Mouse (Mus musculus): ENCODE measurements around the gene Zpbp2.

GRCm38 (mm10) chr11:98510125-98510524, 40.8 kb upstream of the Zpbp2 start:
- no peak for TF ChIP-seq POLR2A (IDR thresholded peaks at IDR 0.05; ENCODE audit: low read depth, low read length)
- TF ChIP-seq CTCF (IDR thresholded peaks at IDR 0.05; ENCODE audit: extremely low read depth, insufficient read length, insufficient replicate concordance, low read depth, low read length): no peak

Measured in small intestine, adult 2 months (tissue).